Mouse (Mus musculus): ENCODE measurements around the gene Pknox2.

DNA sequence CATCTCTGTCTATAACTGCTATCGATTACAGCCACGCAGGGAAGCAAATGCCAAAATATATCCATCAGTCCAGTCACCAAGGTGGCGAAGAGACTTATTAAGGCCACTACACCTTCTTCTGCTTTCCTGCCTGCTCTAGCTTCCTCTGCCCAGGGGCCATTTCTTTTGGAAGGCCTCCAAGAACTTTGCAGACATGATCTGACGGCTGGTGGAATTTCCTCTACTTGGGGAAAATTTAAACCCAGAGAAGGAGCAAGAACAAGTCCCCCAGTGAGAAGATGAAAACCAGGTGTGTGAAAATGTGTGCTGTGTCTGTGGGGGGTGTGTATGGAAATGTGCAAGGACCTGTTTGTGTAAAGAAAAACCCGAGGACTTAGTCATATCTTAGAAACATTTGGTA lies 26.2 kb upstream of the Pknox2 start:
- TF ChIP-seq CTCF (IDR thresholded peaks at IDR 0.05; ENCODE audit: low read depth) = no peak
- TF ChIP-seq EP300 (IDR thresholded peaks at IDR 0.05; ENCODE audit: low read depth) = no peak
